Mouse (Mus musculus): ENCODE data around the gene Hsf2bp. TPM values are rescaled to one million over a fixed set of nuclear protein-coding genes. Genes with fewer than 3 reads are reported as not detected.

Hsf2bp gene
- total and polyA plus RNA-seq, 2 experiments from 2014 or later: 0.16 to 1.3 TPM

DNA sequence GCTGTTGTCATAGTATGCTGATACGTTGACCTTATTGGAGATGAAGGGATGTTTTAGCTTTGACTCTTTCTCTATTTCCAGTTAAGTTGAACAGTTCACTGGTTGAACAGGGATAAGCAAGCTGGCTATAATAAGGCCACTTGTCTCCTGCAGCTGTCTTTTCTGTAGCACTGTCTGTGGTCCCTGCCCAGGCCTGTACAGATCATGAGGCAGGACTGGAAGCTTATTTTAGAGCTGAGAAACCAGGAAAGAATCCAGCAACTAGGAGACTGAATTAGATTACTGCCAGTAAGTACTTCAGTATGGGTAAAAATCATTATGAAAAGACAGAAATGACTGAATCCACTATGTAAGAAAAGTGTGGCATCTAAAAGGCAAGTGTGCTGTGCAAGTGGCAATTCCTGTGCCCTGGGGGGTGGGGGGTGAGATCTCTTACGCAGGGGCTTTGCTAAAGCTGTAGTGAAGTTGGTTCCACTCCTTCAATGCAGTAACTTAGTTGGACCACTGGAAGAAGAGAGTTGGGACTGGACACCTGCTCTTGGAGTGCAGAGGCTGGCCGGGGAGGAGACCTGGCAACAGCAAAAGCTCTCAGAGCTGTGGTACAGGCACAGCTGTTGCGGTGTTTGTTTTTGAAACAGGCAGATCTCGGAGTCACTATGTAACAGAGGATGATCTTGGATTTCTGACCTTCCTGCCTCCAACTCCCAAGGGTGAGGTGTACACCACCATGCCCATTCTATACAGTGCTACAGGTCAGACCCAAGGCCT, 17.8 kb downstream of the Hsf2bp start:
- Histone ChIP-seq H3K27me3 (ENCODE audit: insufficient read depth, low read length) (no peaks in the 10 kb centered on the region), H3K4me1 (ENCODE audit: insufficient read depth, low read length) (no peaks in the 10 kb centered on the region), H3K4me2 (ENCODE audit: low read depth, low read length, poor library complexity, severe bottlenecking) (no peak overlapping the region), H3K27ac (ENCODE audit: low read depth, low read length) (no peak overlapping the region), H3K4me3 (ENCODE audit: low read depth, low read length) (no peak overlapping the region), H3K9me3 (ENCODE audit: low read length) (no peaks in the 10 kb centered on the region), H3K36me3 (ENCODE audit: insufficient read depth, low read length) (no peaks in the 10 kb centered on the region), H3K9ac (replicated peaks; ENCODE audit: low read length, poor library complexity, severe bottlenecking) (no peak overlapping the region)
- no peak for TF ChIP-seq CTCF (IDR thresholded peaks at IDR 0.05)
- ATAC-seq (ENCODE audit: low FRiP score) (no peak), DNase-seq (ENCODE audit: low spot score) (no peak)
- WGBS: 82% methylated on average over 5 of the region's 5 CpGs

DNA sequence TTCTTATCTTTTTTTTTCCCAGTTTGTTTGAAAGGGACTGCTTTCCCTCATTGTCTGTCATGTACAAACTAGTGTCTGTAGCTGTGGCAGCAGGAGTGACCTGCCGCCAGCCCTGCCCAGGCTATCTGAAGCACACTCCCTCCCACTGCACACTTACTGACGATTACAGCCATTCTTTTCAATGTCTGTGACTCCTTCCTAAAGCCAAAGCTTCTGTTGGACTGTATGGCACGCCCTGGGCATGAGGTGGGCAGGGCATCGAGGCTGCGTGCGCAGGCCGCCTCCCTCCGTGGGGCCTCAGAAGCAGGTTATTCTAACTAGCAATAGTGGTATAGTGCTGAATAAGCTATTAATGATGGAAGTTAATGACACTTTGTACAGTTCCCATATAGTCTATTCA, 19.7 kb downstream of the Hsf2bp start:
- ATAC-seq (ENCODE audit: low FRiP score) (no peak), DNase-seq (ENCODE audit: low spot score) (no peak)
- Histone ChIP-seq H3K36me3 (ENCODE audit: insufficient read depth, low read length) (no peaks in the 10 kb centered on the region), H3K9me3 (ENCODE audit: low read length) (no peaks in the 10 kb centered on the region), H3K4me3 (ENCODE audit: low read depth, low read length) (no peak overlapping the region), H3K4me2 (ENCODE audit: low read depth, low read length, poor library complexity, severe bottlenecking) (no peak overlapping the region), H3K27ac (ENCODE audit: low read depth, low read length) (no peak overlapping the region), H3K27me3 (ENCODE audit: insufficient read depth, low read length) (no peaks in the 10 kb centered on the region), H3K9ac (replicated peaks; ENCODE audit: low read length, poor library complexity, severe bottlenecking) (no peak overlapping the region), H3K4me1 (ENCODE audit: insufficient read depth, low read length) (no peaks in the 10 kb centered on the region)
- TF ChIP-seq CTCF (IDR thresholded peaks at IDR 0.05): no peak
- whole genome bisulfite sequencing: 88% methylated on average over 8 of the region's 8 CpGs

- no peaks in the 10 kb centered on the region for H3K4me1 ChIP-seq (ENCODE audit: insufficient read depth, low read length)
- DNase-seq (ENCODE audit: low spot score) (no peak), ATAC-seq (ENCODE audit: low FRiP score) (no peak)
- no peak overlapping the region for H3K9ac ChIP-seq (replicated peaks; ENCODE audit: low read length, poor library complexity, severe bottlenecking)
- no peak overlapping the region for H3K4me2 ChIP-seq (ENCODE audit: low read depth, low read length, poor library complexity, severe bottlenecking)
- no peak for TF ChIP-seq CTCF (IDR thresholded peaks at IDR 0.05)
- no peak overlapping the region for H3K27ac ChIP-seq (ENCODE audit: low read depth, low read length)
- no peak overlapping the region for H3K4me3 ChIP-seq (ENCODE audit: low read depth, low read length)
- no peaks in the 10 kb centered on the region for H3K9me3 ChIP-seq (ENCODE audit: low read length)
- no peaks in the 10 kb centered on the region for H3K36me3 ChIP-seq (ENCODE audit: insufficient read depth, low read length)
- no peaks in the 10 kb centered on the region for H3K27me3 ChIP-seq (ENCODE audit: insufficient read depth, low read length)
These were observed 22.5 kb downstream of the Hsf2bp start for GRCm38 (mm10) chr17:32013659-32014058.

DNA sequence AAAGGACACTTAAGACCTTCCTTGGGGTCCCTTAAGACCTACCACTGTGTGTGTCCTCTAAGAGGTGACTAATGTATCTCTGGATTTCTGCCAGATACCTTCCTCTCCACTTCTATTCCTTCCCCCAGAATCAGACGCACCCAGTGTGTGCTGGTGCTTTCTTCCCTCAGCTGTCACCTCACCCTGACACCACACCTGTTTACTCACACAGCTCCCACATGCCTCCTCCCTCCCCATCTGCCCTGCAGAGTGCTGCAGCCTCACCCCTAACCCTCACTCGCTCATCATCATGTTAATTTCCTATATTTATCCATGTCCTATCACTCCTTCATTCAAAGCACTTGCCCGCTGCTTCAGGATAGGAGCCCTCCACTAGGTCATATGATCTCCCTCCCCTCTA, 23.9 kb downstream of the Hsf2bp start:
- DNase-seq (ENCODE audit: low spot score): no peak
- Histone ChIP-seq H3K9ac (replicated peaks; ENCODE audit: low read length, poor library complexity, severe bottlenecking) (no peak overlapping the region), H3K4me1 (ENCODE audit: insufficient read depth, low read length) (no peaks in the 10 kb centered on the region), H3K9me3 (ENCODE audit: low read length) (no peaks in the 10 kb centered on the region), H3K27me3 (ENCODE audit: insufficient read depth, low read length) (no peaks in the 10 kb centered on the region), H3K4me2 (ENCODE audit: low read depth, low read length, poor library complexity, severe bottlenecking) (no peak overlapping the region), H3K4me3 (ENCODE audit: low read depth, low read length) (no peak overlapping the region), H3K36me3 (ENCODE audit: insufficient read depth, low read length) (no peaks in the 10 kb centered on the region), H3K27ac (ENCODE audit: low read depth, low read length) (no peak overlapping the region)
- ATAC-seq (ENCODE audit: low FRiP score): no peak
- WGBS: 69% methylated on average over 3 of the region's 3 CpGs
- no peak for TF ChIP-seq CTCF (IDR thresholded peaks at IDR 0.05)

GRCm38 (mm10) chr17:32011694-32012093, 24.5 kb downstream of the Hsf2bp start:
- Histone ChIP-seq H3K36me3 (ENCODE audit: insufficient read depth, low read length) (no peaks in the 10 kb centered on the region), H3K27ac (ENCODE audit: low read depth, low read length) (no peak overlapping the region), H3K9me3 (ENCODE audit: low read length) (no peaks in the 10 kb centered on the region), H3K27me3 (ENCODE audit: insufficient read depth, low read length) (no peaks in the 10 kb centered on the region), H3K4me1 (ENCODE audit: insufficient read depth, low read length) (no peaks in the 10 kb centered on the region), H3K9ac (replicated peaks; ENCODE audit: low read length, poor library complexity, severe bottlenecking) (no peak overlapping the region), H3K4me3 (ENCODE audit: low read depth, low read length) (no peak overlapping the region), H3K4me2 (ENCODE audit: low read depth, low read length, poor library complexity, severe bottlenecking) (no peak overlapping the region)
- TF ChIP-seq CTCF (IDR thresholded peaks at IDR 0.05): no peak
- DNase-seq (ENCODE audit: low spot score) (no peak), ATAC-seq (ENCODE audit: low FRiP score) (no peak)
- WGBS: 86% methylated on average over 6 of the region's 6 CpGs

DNA sequence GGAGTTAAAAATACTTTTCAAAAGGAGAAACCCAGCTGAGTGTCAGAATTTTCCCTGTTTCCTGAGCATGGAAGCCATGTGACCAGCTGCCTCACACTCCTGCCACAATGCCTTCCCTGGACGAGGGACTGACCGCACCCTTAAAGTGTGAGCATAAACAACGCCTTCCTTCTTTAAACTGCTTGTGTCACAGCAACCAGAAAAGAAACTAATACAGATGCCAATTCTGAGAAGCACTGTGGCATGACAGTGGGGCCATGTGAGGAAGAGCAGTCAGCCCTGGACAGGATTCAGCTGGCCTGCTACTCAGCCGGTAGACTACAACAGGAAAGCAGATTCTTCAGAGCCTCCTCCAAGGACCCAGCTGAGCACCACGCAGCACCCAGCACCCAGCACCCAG, 29.3 kb downstream of the Hsf2bp start:
- 83% methylated on average over 5 of the region's 5 CpGs for WGBS
- no peaks in the 10 kb centered on the region for H3K27me3 ChIP-seq (ENCODE audit: insufficient read depth, low read length)
- no peaks in the 10 kb centered on the region for H3K36me3 ChIP-seq (ENCODE audit: insufficient read depth, low read length)
- H3K27ac ChIP-seq (ENCODE audit: low read depth, low read length): no peak overlapping the region
- no peak overlapping the region for H3K4me2 ChIP-seq (ENCODE audit: low read depth, low read length, poor library complexity, severe bottlenecking)
- ATAC-seq (ENCODE audit: low FRiP score) (no peak), DNase-seq (ENCODE audit: low spot score) (no peak)
- H3K9ac ChIP-seq (replicated peaks; ENCODE audit: low read length, poor library complexity, severe bottlenecking): no peak overlapping the region
- no peak for TF ChIP-seq CTCF (IDR thresholded peaks at IDR 0.05)
- no peaks in the 10 kb centered on the region for H3K4me1 ChIP-seq (ENCODE audit: insufficient read depth, low read length)
- H3K9me3 ChIP-seq (ENCODE audit: low read length): 0 out of 2 replicates have a peak, but pooled peaks cover 4% of the 10 kb centered on the region
- no peak overlapping the region for H3K4me3 ChIP-seq (ENCODE audit: low read depth, low read length)
